Mouse (Mus musculus) ES-Bruce4 (cell line): ENCODE measurements around the gene Pdgfa.

Experiments
- CTCF ChIP-seq: IDR thresholded peaks from one replicate; pipeline ENCODE4 v1.8.1; 2011; ENCODE audit warnings: low read depth, low read length
- EP300 ChIP-seq: IDR thresholded peaks from 2 replicates; pipeline ENCODE4 v1.6.1; 2011; ENCODE audit warnings: low read depth, low read length; ENCODE audit not compliant: insufficient read depth

DNA sequence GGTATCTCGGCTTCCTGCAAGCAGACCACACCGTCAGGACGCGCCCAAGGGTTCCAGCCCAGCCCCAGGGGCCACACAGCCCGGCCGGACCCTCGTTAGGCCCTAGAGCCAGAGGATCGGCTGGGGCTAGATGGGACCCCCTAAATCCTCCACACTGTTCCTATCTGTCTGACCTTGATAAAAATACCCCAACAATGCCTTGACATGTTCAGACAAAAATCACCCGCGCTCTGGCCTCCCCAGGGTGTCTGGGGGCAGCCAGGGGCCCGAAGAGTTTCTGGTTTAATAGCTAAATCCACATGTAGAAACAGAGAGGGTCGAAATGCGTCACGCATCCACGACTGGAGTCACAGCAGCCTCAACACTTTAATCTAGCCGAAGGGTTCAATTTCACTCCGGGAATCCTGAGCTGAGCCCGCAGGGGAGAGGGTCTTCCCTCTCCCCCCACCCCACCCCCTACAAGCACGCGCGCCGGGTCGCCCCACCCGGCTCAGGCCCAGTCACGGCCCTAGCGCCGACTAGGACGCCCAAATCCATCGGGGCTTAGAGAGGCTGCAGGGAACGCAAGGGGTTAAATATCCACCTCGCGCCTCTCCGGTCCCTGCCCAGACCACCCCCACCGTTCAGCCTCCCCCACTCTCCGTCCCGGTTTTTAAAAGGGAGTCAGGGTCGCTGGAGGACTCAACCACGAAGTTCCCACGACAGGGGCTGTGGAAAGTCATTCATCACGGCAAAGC is 3.6 kb downstream of the Pdgfa start:
- TF ChIP-seq EP300 (no peak), CTCF (no peak)
